Mouse (Mus musculus) ES-Bruce4 (cell line): ENCODE measurements around the gene Pex11a. TPM values are rescaled to one million over a fixed set of nuclear protein-coding genes. Genes with fewer than 3 reads are reported as not detected.

Experiments
- H3K27ac ChIP-seq: 2 replicates; pipeline ENCODE4 v1.5.1; 2012; ENCODE audit warnings: low read length, inconsistent platforms; ENCODE audit not compliant: insufficient read depth
- H3K27me3 ChIP-seq: 2 replicates; pipeline ENCODE4 v1.6.1; 2012; ENCODE audit warnings: mild to moderate bottlenecking, low read length, inconsistent platforms; ENCODE audit not compliant: control insufficient read depth, poor library complexity, insufficient read depth, severe bottlenecking
- H3K36me3 ChIP-seq: 2 replicates; pipeline ENCODE4 v1.6.1; 2012; ENCODE audit warnings: inconsistent platforms, mild to moderate bottlenecking, low read length, moderate library complexity; ENCODE audit not compliant: control insufficient read depth, poor library complexity, insufficient read depth, severe bottlenecking
- H3K4me1 ChIP-seq: one replicate; pipeline ENCODE4 v1.8.1; 2011; ENCODE audit warnings: low read length; ENCODE audit not compliant: control insufficient read depth, insufficient read depth
- H3K4me3 ChIP-seq: 2 replicates; pipeline ENCODE4 v1.5.1; 2011; ENCODE audit warnings: low read depth, mild to moderate bottlenecking, low read length
- H3K9ac ChIP-seq: 2 replicates; pipeline ENCODE4 v1.6.1; 2012; ENCODE audit warnings: low read depth, mild to moderate bottlenecking, inconsistent platforms; ENCODE audit not compliant: poor library complexity, severe bottlenecking
- H3K9me3 ChIP-seq: replicated peaks from 2 replicates; pipeline ENCODE4 v1.6.1; 2012; ENCODE audit warnings: mild to moderate bottlenecking, low read length, inconsistent platforms; ENCODE audit not compliant: control insufficient read depth, poor library complexity, insufficient read depth, severe bottlenecking
- CTCF ChIP-seq: IDR thresholded peaks from one replicate; pipeline ENCODE4 v1.8.1; 2011; ENCODE audit warnings: low read depth, low read length
- EP300 ChIP-seq: IDR thresholded peaks from 2 replicates; pipeline ENCODE4 v1.6.1; 2011; ENCODE audit warnings: low read depth, low read length; ENCODE audit not compliant: insufficient read depth
- POLR2A ChIP-seq: IDR thresholded peaks from one replicate; pipeline ENCODE4 v1.8.1; 2011; ENCODE audit warnings: low read length; ENCODE audit not compliant: insufficient read depth
- polyA plus RNA-seq: library from polyadenylated mRNA; stranded (reverse); fragments of >200 nt; gene quantifications from 2 replicates; pipeline ENCODE4 v1.2.4, GENCODE M21; 2011; ENCODE audit warnings: low read depth; ENCODE audit not compliant: missing spikeins, insufficient read depth, insufficient read length

Pex11a gene
- polyA plus RNA-seq, 1 experiment, result 7.8 TPM

- peaks cover 11% of the 10 kb centered on the region for H3K36me3 ChIP-seq
These were observed 40.2 kb downstream of the Pex11a start for GRCm38 (mm10) chr7:79702755-79703154.

DNA sequence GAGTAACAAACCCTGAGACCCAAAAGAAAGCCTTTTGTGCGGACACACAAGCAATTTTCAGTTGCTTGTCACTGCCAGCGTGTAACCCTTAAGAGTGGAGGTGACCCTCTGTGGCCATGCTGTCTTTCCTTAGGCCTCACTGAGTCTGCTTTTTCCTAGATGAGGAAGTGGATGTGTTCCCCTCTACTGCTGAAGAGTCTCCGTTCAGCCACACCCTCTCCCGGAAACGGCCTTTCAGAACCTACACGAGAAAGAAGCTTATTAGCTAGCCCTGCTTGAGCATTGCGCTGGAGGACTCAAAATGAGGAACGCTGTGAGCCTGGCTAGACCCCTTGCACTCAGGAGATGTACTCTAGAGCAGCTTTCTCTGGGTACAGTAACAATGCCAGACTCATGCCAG lies 46.4 kb downstream of the Pex11a start:
- Histone ChIP-seq H3K27ac (no peak overlapping the region), H3K4me1 (no peaks in the 10 kb centered on the region), H3K36me3 (peaks cover 66% of the 10 kb centered on the region), H3K9ac (no peak overlapping the region), H3K27me3 (no peaks in the 10 kb centered on the region), H3K4me3 (no peak overlapping the region), H3K9me3 (no peaks in the 10 kb centered on the region)
- TF ChIP-seq CTCF (no peak), POLR2A (no peak), EP300 (no peak)

More at GRCm38 (mm10) chr7:79702755-79703154, 40.2 kb downstream of the Pex11a start:
- TF ChIP-seq CTCF, result no peak
- TF ChIP-seq EP300, result no peak
- no peak for TF ChIP-seq POLR2A
- Histone ChIP-seq H3K9ac (no peak overlapping the region), H3K9me3 (no peaks in the 10 kb centered on the region), H3K27me3 (no peaks in the 10 kb centered on the region), H3K4me3 (no peak overlapping the region), H3K4me1 (no peaks in the 10 kb centered on the region), H3K27ac (no peak overlapping the region)

Other genes starting within 250 kb of the Pex11a start
- 0.46 TPM in 1 of 2 replicates, not detected in the other for gene Rhcg, start 125.5 kb downstream of the Pex11a start, polyA plus RNA-seq
- 36.7 and 41.1 TPM in 2 replicates for gene Ticrr, start 82.9 kb downstream of the Pex11a start, polyA plus RNA-seq
- 4.1 and 5.1 TPM in 2 replicates for gene Kif7, start 27.4 kb downstream of the Pex11a start, polyA plus RNA-seq
- gene Plin1, start 10.2 kb downstream of the Pex11a start, polyA plus RNA-seq, result 0.28 TPM in 1 of 2 replicates, not detected in the other
- 0.97 and 1.9 TPM in 2 replicates for gene Wdr93, start within 50 bp of the Pex11a start, polyA plus RNA-seq
- not detected in 2 replicates for gene Mesp1, start 50.7 kb upstream of the Pex11a start, polyA plus RNA-seq
- 1.2 and 1.5 TPM in 2 replicates for gene Mesp2, start 67.6 kb upstream of the Pex11a start, polyA plus RNA-seq
- 9.7 and 10.4 TPM in 2 replicates for gene Anpep, start 117.9 kb upstream of the Pex11a start, polyA plus RNA-seq
- gene Ap3s2, start 177.5 kb upstream of the Pex11a start, polyA plus RNA-seq, result 61.0 and 61.2 TPM in 2 replicates
- gene Arpin, start 192.2 kb upstream of the Pex11a start, polyA plus RNA-seq, result 2.3 and 2.4 TPM in 2 replicates